Mouse (Mus musculus) limb, embryonic 10.5 days (tissue): ENCODE results near the gene Dpf2. TPM values are rescaled to one million over a fixed set of nuclear protein-coding genes. Genes with fewer than 3 reads are reported as not detected.

Experiments
- DNase-seq: peaks from one replicate; pipeline ENCODE4 v3.0.0-alpha.2; 2017; ENCODE audit warnings: low spot score
- H3K27ac ChIP-seq: fragments of 300-500 bp; sonication (generic); 2 replicates; pipeline ENCODE4 v1.5.1; 2016; ENCODE audit warnings: mild to moderate bottlenecking
- H3K27me3 ChIP-seq: fragments of 300-500 bp; sonication (generic); 2 replicates; pipeline ENCODE4 v1.6.1; 2016; ENCODE audit warnings: low read depth, mild to moderate bottlenecking; ENCODE audit not compliant: poor library complexity, severe bottlenecking
- H3K36me3 ChIP-seq: fragments of 300-500 bp; sonication (generic); 2 replicates; pipeline ENCODE4 v1.6.1; 2016; ENCODE audit warnings: mild to moderate bottlenecking, moderate library complexity
- H3K4me1 ChIP-seq: fragments of 300-500 bp; sonication (generic); 2 replicates; pipeline ENCODE4 v1.6.1; 2016
- H3K4me3 ChIP-seq: fragments of 300-500 bp; sonication (generic); 2 replicates; pipeline ENCODE4 v1.5.1; 2016; ENCODE audit warnings: mild to moderate bottlenecking, moderate library complexity
- H3K9me3 ChIP-seq: fragments of 300-500 bp; sonication (generic); replicated peaks from 2 replicates; pipeline ENCODE4 v1.6.1; 2016; ENCODE audit warnings: mild to moderate bottlenecking
- WGBS: fragments of 180-500 bp; shearing (Covaris S2); methylation state at CpG from one replicate; pipeline ENCODE4 v1.1.7; 2016; 5-methylcytosine and 5-hydroxymethylcytosine counted together
- polyA plus RNA-seq: library from polyadenylated mRNA; unstranded; fragments of >200 nt; fragmentation: Nextera tagmentation; extraction: Ambion mirVana; gene quantifications from 2 replicates; pipeline ENCODE4 v1.2.1, GENCODE M21; 2016

The Dpf2 gene
- polyA plus RNA-seq, 1 experiment from 2014 or later: 240 TPM

DNA sequence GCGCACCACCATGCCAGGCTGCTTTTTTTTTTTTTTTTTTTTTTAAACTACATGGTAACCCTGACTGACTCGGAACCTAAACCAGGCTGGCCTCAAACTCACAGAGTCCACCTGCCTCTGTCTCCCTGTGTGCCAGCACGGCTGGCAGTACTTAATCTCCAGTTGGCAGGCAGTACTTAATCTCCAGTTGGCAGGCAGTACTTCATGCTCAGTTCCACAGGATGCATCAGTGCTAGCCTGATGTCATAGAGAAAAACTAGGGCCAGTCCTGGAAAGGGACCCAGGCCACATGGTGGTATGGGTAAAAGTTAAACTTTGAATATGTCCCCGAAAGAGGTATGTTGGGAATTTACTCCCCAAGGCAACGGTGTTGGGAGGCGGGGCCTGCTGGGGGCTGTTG is 15.3 kb upstream of the Dpf2 start:
- peak overlapping the region; percentile 32; the same call in 1 of the 2 replicates for H3K27ac ChIP-seq
- H3K9me3 ChIP-seq: no peaks in the 10 kb centered on the region
- peaks cover 16% of the 10 kb centered on the region for H3K27me3 ChIP-seq
- peaks cover 49% of the 10 kb centered on the region for H3K4me1 ChIP-seq
- no peaks in the 10 kb centered on the region for H3K36me3 ChIP-seq
- DNase-seq: no peak
- 65% methylated on average over 6 of the region's 6 CpGs for WGBS
- no peak overlapping the region for H3K4me3 ChIP-seq

DNA sequence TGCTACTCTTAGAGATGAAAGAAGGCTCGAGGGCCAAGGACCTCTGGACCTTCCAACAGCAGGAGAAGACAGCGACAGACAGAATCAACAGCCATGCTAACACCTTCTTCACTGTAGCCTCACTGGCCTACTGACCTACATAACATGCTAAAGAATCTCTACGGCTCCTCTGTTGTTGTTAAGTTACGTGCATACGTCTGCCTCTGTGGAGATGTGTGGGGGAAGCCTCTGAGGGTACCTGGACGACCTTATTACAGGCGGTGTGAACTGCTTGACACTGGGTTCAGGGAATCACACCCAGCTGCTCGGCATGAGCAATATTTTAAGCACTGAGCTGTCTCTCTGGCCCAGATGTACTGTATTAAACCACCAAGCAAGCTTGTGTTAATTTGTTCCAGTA is 14.7 kb upstream of the Dpf2 start:
- Histone ChIP-seq H3K9me3 (no peaks in the 10 kb centered on the region), H3K4me3 (no peak overlapping the region), H3K36me3 (no peaks in the 10 kb centered on the region), H3K27me3 (peaks cover 18% of the 10 kb centered on the region), H3K4me1 (peaks cover 50% of the 10 kb centered on the region), H3K27ac (no peak overlapping the region)
- WGBS: 64% methylated on average over 8 of the region's 8 CpGs
- DNase-seq: no peak

DNA sequence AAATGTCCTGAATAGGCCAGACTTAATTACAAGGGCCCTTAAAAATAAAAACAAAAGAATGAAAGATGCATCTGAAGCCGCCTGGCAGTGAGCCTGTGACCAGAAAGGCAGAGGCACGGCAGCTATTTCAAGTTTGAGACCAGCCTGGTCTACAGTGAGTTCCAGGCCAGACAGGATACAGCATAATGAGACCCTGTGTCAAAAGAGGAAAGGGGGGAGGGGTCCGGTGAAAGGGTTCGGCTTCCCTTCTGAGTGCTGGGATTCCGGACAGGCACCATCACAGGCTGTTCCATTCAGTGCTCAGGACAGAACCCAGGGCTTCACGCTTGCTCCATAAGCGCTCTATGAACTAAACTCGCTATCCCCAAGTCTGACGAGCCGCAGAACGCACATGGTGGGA is 14.2 kb upstream of the Dpf2 start:
- H3K27me3 ChIP-seq: peaks cover 20% of the 10 kb centered on the region
- 79% methylated on average over 11 of the region's 11 CpGs for WGBS
- no peak overlapping the region for H3K27ac ChIP-seq
- no peaks in the 10 kb centered on the region for H3K36me3 ChIP-seq
- peaks cover 55% of the 10 kb centered on the region for H3K4me1 ChIP-seq
- no peak for DNase-seq
- no peaks in the 10 kb centered on the region for H3K9me3 ChIP-seq
- no peak overlapping the region for H3K4me3 ChIP-seq

DNA sequence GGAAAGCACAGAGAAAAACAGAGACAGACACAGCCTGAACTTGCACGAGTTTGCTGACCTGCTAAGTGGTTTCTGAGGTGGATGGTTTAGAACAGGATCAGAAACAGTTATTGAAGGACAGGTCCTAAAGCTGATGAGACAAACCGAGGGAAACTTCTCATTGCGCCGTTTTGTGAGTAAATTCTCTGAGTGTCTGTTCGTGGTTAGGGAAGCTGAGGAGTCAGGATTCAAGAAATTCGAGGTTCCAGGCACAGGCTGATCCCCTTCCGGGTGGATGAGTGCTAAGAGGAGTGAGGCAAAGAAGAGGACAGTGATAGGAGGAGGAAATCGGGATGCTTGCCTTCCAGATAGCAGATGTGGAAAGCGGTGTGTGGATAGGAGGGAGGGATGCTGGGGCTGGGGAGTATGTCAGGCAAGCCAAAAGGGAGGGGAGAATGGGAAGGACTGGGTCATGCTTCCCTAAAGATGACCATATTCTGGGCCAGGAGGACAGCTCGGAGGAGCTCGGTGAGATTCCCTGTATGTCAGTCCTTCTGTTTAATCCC is 12.6 kb upstream of the Dpf2 start:
- Histone ChIP-seq H3K4me1 (peaks cover 63% of the 10 kb centered on the region), H3K4me3 (peak overlapping the region; percentile 60), H3K9me3 (no peaks in the 10 kb centered on the region), H3K27me3 (peaks cover 20% of the 10 kb centered on the region), H3K36me3 (no peaks in the 10 kb centered on the region), H3K27ac (no peak overlapping the region)
- 35% methylated on average over 11 of the region's 11 CpGs for WGBS
- DNase-seq: no peak

DNA sequence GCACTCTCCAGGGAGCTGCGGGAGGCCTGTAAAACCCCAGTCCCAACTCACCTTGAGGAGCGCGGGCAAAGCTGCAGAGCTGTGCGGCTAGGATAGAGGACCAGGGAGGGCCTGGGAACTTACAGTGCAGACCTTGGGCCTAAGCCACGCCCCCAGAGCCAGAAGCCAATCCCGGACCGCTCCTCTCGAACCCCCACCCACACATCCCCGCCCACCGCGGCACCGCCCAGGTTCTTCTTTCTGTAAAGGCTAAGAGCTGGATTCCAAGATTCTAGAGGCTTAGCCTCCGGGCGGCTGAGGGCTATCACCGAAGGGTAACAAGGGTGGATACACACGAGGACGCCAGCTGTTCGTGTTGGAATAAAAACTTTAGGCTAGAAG is 11.9 kb upstream of the Dpf2 start, which contains the start of gene Cdc42ep2:
Gene Cdc42ep2, minus strand, starts transcription at position 104 of the 381 bp plus-strand sequence.
- WGBS: under 1% methylated on average over 18 of the region's 18 CpGs
- Histone ChIP-seq H3K27ac (peak within 1 kb of the TSS; percentile 68), H3K9me3 (no peaks in the 10 kb centered on the region), H3K36me3 (no peaks in the 10 kb centered on the region), H3K27me3 (peaks cover 20% of the 10 kb centered on the region), H3K4me3 (peak within 1 kb of the TSS; percentile 60), H3K4me1 (peaks cover 57% of the 10 kb centered on the region)
- DNase-seq: peak; percentile 93

DNA sequence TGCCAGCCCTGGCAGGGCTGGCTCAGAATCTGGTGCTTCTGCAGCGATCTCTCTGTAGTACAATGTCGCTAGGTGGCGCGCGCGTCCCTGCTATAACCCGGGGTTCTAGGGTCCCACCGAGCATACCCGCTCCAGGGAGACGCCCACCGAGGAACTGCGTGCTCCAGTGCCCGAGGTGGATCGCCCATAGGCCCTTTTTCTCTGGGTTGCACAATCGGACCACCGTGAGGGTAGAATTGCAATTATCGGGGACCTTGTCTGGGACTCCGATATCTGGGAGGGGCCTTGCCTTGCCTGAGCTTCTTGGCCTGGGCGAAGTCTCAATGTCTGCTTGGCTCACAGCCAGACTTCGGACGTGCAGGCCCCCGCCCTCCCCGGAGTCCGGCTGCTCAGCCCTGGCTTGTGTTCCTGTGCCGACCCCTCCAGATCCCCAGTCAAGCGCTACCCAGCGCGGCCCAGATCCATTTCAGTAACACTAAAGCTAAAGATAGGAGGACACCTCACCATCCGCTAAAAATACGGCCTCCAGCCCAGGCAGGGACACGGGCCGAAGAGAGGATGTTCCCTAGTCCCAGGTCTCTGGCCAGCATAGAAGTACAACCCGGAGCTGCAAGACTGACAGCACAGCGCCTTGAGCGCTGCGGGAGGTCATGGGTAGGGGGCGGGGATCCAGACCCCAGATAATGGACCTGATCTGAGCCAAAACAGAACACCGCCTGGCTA is 11.3 kb upstream of the Dpf2 start:
- peaks cover 20% of the 10 kb centered on the region for H3K27me3 ChIP-seq
- peak overlapping the region; percentile 60 for H3K4me3 ChIP-seq
- WGBS: under 1% methylated on average over 38 of the region's 38 CpGs
- H3K27ac ChIP-seq: peak overlapping the region; percentile 68
- no peaks in the 10 kb centered on the region for H3K9me3 ChIP-seq
- H3K4me1 ChIP-seq: peaks cover 53% of the 10 kb centered on the region
- H3K36me3 ChIP-seq: no peaks in the 10 kb centered on the region
- DNase-seq: peak; percentile 94

DNA sequence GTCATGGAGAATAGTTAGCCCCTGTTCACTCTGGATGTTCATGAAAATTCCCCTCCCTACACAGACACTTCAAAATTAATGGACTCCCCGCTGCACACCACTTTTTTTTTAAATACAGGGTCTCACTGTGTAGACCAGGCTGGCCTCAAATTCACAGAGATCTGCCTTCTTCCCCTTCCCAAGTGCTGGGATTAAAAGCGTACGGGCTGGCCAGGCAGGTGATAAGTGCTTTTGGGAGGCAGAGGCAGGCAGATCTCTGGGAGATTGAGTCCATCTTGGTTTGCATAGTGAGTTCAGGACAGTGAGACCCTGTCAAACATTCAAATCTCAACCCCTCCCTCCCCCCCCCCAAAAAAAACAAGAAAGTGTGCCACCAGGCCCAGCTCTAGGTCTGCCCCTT is 10.2 kb upstream of the Dpf2 start:
- Histone ChIP-seq H3K4me1 (peaks cover 41% of the 10 kb centered on the region), H3K27me3 (peaks cover 20% of the 10 kb centered on the region), H3K27ac (no peak overlapping the region), H3K9me3 (no peaks in the 10 kb centered on the region), H3K36me3 (peaks cover 3% of the 10 kb centered on the region; the same call in 1 of the 2 replicates), H3K4me3 (no peak overlapping the region)
- WGBS: 91% methylated on average over 3 of the region's 3 CpGs
- DNase-seq: no peak

DNA sequence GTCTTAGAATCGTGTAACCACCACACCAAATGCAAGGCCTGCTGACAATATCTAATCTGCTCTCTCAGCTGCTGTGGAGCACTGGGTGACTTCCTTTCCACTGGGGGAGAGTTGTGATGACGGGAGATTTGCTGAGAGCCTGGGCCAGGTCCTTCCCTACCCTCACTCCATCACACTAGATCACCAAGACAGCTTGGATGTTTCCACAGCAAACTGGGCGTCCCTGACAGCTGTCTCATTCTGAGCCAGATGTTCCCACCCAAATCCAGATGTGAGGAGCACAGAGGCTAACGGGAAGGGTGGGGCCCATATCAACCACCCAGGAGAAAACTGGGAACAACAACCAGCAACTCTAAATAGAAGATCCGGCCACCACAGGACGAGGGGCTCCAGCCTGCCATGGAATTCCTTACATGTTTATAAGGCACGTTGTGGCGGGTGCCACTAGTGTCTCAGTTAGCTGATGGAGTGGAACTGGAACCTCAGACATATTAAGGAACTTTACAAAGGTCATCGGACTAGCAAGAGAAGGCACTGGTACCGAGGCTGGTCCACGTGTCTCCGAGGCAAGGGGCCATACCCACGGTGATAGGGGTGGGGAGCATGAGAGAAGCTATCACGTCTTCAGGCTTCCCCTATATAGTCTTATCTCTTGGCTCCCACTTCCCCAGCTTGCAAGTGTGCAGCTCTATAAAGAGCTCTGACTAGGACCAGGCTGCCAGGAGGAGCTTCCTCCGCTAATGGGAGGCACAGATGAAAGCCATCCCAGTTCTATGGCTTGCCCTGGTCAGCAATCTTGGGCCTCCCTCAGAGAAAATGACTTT is 9.5 kb upstream of the Dpf2 start:
- Histone ChIP-seq H3K36me3 (peaks cover 8% of the 10 kb centered on the region; the same call in 1 of the 2 replicates), H3K4me1 (peaks cover 37% of the 10 kb centered on the region), H3K27me3 (peaks cover 20% of the 10 kb centered on the region), H3K27ac (no peak overlapping the region), H3K9me3 (no peaks in the 10 kb centered on the region), H3K4me3 (no peak overlapping the region)
- 76% methylated on average over 15 of the region's 15 CpGs for WGBS
- no peak for DNase-seq

DNA sequence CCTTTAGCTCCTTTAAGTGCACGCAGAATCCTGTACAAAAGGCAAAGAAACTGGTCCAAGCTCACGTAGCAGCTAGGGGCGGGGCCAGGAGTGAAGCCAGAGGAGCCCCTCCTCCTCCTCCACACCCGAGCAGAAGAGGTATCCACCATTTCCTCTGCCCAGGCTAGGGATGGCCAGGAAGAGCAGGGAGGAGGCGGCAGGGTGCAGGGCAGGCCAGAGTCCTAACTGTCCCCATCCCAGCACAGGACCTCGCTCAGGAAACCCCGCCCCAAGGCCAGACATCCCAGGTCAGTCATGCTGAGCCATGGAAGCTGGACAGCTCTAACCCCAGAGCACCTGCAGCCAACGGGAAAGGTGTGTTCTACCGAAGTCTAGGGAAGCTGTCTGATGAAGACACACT is 8.9 kb upstream of the Dpf2 start:
- Histone ChIP-seq H3K9me3 (no peaks in the 10 kb centered on the region), H3K4me1 (peaks cover 33% of the 10 kb centered on the region), H3K27me3 (peaks cover 20% of the 10 kb centered on the region), H3K36me3 (peaks cover 8% of the 10 kb centered on the region; the same call in 1 of the 2 replicates), H3K4me3 (0 out of 2 replicates have a peak overlapping the region, but pooled peaks have one; percentile 24), H3K27ac (no peak overlapping the region)
- no peak for DNase-seq
- WGBS: 23% methylated on average over 9 of the region's 9 CpGs

DNA sequence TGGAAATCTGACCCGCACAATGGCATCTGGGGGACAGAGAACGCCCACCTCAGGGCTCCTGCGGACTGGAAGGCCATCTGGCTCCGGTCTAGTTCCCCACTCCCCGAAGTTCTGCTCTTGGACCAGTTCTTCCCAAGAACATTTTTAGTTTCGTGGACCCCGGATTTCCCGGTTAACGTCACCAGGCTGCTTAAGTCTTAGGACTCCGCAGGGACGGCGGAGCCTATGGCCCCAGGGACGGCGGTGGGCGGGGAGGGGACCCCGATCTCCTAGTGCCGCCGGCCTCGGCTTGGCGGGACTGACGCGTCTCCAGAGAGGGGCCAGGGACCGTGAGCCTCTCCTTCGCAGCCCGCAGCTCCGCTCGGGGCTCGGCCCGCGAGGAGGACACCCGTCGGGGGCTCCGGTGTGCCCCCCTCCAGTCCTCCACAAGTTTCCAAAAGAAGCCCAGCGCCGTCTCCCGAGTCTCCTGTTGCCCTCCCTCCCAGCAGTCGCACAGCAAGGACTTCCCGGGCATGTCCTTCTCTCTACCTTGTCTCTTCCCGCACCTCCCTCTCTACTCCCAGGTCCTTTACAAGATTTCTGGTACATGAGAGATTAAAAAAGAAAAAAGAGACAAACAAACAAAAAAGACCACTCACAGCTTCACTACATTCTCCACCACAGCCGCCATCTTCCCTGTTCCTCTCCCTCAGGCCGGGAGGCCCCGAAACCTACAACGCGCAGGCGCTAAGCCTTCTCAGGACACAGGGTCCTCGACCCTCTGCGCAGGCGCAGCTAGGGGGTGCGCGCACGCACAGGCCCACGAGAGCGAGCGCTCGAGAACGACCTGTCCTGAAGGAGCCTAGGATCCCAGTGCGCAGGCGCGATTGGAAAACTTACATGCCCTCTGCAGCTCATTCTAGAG is 455 bp downstream of the Dpf2 start:
- Histone ChIP-seq H3K36me3 (peaks cover 33% of the 10 kb centered on the region), H3K4me3 (peak overlapping the region; percentile 97), H3K4me1 (peaks cover 30% of the 10 kb centered on the region), H3K27me3 (no peaks in the 10 kb centered on the region), H3K27ac (peak overlapping the region; percentile 96), H3K9me3 (no peaks in the 10 kb centered on the region)
- peak; percentile 100 for DNase-seq
- under 1% methylated on average over 59 of the region's 59 CpGs for WGBS

DNA sequence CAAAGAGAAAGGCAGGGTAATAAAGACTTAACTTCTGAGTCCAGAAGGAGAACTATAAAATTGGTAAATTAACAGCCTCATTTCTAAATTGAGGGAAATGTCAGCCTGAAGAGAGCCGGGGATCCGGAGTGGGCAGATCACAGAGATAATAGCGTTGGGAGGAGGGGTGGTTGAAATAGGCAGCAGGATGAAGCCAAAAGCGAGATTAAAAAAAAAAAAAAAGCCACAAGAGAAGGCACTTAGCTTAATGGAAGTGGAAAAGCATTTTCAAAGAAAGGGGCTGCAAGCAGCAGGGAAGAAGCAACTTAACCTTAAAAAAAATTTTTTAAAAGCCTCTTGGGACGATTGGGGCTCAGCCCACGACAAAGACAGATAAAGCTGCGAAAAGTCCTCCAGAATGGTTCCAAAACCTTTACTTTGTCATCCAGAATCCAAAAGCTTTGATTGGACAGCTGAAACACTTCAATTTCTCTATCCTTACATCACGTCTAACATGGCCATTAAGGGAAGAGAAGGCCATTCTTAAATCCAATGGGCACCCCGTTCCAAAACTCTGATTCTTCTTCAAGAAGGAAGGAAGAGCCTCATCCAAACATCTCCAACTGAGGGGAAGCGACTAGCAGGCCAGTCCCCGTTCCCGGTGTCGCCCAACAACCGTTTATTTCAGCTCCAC is 1.2 kb downstream of the Dpf2 start:
- Histone ChIP-seq H3K4me3 (peak overlapping the region; percentile 97), H3K36me3 (peaks cover 41% of the 10 kb centered on the region), H3K27me3 (no peaks in the 10 kb centered on the region), H3K27ac (peak overlapping the region; percentile 96), H3K4me1 (peaks cover 30% of the 10 kb centered on the region), H3K9me3 (no peaks in the 10 kb centered on the region)
- WGBS: 13% methylated on average over 14 of the region's 14 CpGs
- DNase-seq: no peak

DNA sequence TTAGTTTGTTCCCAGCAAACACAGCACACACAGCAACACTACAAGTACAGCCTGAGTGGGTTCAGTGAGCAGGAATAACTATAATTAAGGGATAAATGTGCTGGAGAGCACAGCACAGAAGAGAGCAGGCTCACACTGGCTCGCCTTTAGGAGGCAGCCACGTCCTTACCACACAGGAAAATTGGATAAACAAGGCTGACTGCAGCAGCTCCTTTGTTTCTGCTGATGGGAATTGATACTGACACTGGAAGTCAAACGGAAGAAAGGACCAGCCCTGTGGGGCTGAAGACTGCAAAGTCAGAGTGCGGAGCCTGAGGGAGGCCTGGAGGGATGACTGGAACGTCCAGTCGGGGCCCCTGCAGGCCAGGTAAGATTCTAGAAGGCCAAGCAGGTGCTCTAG is 2.6 kb downstream of the Dpf2 start:
- H3K9me3 ChIP-seq: no peaks in the 10 kb centered on the region
- H3K27me3 ChIP-seq: no peaks in the 10 kb centered on the region
- H3K27ac ChIP-seq: no peak overlapping the region
- H3K36me3 ChIP-seq: peaks cover 50% of the 10 kb centered on the region
- WGBS: 84% methylated on average over 6 of the region's 6 CpGs
- no peak for DNase-seq
- H3K4me3 ChIP-seq: 0 out of 2 replicates have a peak overlapping the region, but pooled peaks have one; percentile 6
- H3K4me1 ChIP-seq: peaks cover 30% of the 10 kb centered on the region
